Mouse (Mus musculus) adipocyte (in vitro differentiated cells): ENCODE data around the gene Tex28.
"Not testable (repeated sequence)": the region's sequence is repeated elsewhere in the genome, so short reads cannot be mapped to it uniquely, and the experiment has no call there.

Source experiments
- DNase-seq: peaks from one replicate; pipeline ENCODE4 v3.0.0-alpha.2; 2016; ENCODE audit warnings: low spot score

Gene Tex28

GRCm38 (mm10) chrX:74167738-74168137 lies at the start of gene Tex28:
Tex28 (minus strand) TSS chrX:74167838.
- DNase-seq, result no peak

- DNase-seq, result no peak
Measured at GRCm38 (mm10) chrX:74203556-74203955, 35.9 kb upstream of the Tex28 start.

GRCm38 (mm10) chrX:74176959-74177358 lies 9.3 kb upstream of the Tex28 start, which contains the start of gene Tktl1:
Tktl1 (plus strand) TSS chrX:74177259.
- DNase-seq, result no peak

GRCm38 (mm10) chrX:74135263-74135662 lies 32.4 kb downstream of the Tex28 start, which contains the start of gene Mecp2:
Mecp2 (minus strand) TSS chrX:74135363.
- DNase-seq, result not testable (repeated sequence)

- DNase-seq, result no peak
Measured at GRCm38 (mm10) chrX:74127164-74127563, 40.5 kb downstream of the Tex28 start, which contains the start of gene Opn1mw. Opn1mw (plus strand) TSS chrX:74127464.

GRCm38 (mm10) chrX:74124975-74125374 lies 42.7 kb downstream of the Tex28 start:
- DNase-seq, result peak; percentile 8

- peak; percentile 83 for DNase-seq
Measured at GRCm38 (mm10) chrX:74115511-74115910, 52.1 kb downstream of the Tex28 start.

GRCm38 (mm10) chrX:74114036-74114435 lies 53.6 kb downstream of the Tex28 start:
- DNase-seq, result peak; percentile 11

GRCm38 (mm10) chrX:74108747-74109146 lies 58.9 kb downstream of the Tex28 start:
- no peak for DNase-seq

- DNase-seq, result no peak
Measured at GRCm38 (mm10) chrX:74105916-74106315, 61.7 kb downstream of the Tex28 start.

GRCm38 (mm10) chrX:74103457-74104188 lies 64.0 kb downstream of the Tex28 start:
- no peak for DNase-seq
